Mouse (Mus musculus): ENCODE data around the gene Mitf. TPM values are rescaled to one million over a fixed set of nuclear protein-coding genes. Genes with fewer than 3 reads are reported as not detected.
A peak's percentile ranks its signal among the peaks of the same experiment; 100 is the strongest.

Gene Mitf
- polyA plus RNA-seq, 2 experiments from 2014 or later: 0.28 to 0.79 TPM

DNA sequence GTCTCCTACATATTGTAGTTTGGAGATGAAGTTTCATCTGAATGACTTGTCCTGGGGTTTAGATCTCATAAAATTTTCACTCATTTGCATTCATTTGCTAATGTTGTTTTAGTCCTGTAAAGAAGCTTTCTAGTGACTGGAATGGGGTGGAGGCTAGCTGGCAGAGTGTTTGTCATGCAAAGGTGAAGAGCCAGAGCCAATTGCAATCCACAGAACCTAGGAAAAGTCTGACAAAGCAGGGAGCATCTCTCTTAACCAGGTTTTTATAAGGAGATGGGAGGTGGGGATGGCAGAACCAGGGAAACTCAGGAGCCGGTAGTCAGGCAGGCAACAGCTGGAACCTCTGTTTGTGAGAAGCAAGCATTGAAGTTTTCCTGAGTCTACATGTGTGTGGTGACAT lies 144.9 kb downstream of the Mitf start:
- ATAC-seq: no peak

DNA sequence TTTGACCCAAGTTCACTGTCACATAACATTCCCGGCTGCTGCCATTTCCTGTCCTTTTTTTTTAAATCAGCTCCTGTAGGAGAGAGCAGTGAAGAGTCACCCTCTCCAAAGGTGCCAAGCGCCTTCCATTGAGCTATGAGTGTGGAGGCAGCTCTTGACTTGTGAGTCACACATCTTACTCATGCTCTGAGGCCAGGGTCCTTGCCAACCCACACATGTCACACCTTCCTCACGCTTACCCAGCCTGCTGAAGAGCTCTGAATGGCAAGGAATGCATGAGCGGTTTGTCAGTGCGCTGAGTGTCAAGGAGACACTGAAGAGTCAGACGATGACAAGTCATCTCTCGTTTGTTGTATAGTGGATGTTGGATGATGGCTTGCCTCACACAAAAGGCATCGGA lies 146.0 kb downstream of the Mitf start:
- no peak for ATAC-seq

DNA sequence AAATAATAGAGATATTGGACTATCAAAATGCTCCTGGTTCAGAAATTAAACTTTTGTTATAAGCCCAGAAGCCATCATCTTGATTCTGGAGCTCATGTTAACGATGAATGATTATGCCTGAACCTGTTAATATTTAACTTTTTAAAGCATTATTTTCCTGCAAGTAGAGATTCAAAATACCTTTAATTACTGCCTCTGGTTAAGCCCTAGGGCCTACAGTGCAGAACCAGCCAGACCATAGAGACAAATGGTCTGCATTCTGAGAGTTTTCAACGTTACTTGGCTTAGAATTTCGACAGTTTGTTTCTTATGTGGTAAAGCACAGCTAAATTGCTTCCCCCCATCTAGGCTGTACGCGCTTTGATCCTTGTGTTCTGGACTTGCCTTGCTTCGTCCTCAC lies 149.3 kb downstream of the Mitf start:
- ATAC-seq: no peak

DNA sequence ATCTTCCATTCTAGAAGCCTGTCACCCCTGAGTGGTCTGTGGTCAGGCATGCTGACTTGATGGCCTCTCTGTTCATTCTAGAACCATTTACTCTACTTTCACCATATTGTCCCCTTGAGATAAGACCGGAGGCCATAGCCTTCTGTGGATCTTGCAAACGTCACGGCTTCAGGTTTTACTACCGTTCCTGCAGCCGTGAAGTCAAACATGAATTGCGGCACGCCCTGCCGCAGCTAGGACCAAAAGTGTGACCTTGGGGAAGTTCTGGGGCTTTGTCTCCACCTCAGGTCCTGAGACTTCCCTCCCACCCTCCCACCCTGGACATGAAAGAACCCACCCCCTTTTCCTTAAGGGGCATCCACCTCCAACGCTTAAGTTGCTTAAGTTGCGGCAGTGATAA lies 149.8 kb downstream of the Mitf start:
- ATAC-seq: no peak

DNA sequence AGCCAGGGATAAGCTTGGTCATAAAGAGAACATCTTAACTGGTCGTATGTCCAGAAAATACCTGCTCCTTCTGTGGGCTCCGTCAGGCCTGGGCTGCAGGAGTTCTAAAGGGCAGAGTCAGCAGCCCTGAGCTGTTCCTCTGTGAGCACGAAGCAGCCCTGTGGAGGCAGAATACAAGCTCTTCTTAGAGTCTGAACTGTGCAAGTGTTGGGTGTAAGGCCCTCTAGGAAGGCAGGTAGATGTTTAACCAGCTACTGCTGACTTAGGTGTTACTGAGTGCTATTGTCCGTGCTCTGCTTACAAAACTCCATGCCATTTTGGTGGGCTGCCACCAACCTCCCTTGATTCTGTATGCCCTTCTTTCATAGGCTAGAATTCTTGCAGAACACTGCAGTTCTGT lies 151.4 kb downstream of the Mitf start:
- no peak for ATAC-seq

DNA sequence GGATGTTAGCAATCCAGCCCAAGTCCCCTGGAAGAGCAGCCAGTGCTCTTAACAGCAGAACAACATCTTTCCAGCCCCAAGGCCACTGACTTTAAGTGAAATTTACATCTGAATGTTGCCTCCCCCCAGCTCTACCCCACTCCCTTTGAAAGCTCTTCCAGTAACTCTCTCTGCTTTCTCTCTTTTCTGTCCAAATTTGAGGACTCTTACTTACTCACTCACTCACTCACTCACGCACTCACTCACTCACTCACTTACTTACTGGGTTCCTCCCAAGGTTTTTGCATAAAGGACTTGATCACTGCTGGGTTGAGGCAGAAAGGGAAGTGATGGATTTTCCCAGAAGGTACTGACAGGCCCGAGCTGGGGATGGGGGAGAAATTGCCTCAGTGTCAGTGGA lies 154.9 kb downstream of the Mitf start:
- ATAC-seq: no peak

DNA sequence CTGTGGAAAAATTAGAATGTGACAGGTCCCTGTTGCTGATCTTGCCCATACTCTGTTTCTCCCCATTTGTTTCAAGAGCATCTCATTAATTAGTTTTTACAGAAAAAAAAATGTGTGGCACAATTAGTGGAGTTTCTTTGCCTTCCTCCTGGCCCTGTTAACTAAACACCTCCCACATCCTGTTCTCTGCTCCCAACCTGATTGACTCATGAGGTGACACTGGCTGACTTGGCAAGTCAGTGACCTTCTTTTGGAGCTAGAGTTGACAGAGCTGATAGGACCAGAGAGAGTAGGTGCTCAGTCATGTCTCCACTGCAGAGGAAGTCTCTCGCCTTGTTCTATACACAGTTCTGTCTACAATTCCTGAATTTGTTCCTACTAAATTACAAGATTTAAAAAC lies 155.5 kb downstream of the Mitf start:
- no peak for ATAC-seq

DNA sequence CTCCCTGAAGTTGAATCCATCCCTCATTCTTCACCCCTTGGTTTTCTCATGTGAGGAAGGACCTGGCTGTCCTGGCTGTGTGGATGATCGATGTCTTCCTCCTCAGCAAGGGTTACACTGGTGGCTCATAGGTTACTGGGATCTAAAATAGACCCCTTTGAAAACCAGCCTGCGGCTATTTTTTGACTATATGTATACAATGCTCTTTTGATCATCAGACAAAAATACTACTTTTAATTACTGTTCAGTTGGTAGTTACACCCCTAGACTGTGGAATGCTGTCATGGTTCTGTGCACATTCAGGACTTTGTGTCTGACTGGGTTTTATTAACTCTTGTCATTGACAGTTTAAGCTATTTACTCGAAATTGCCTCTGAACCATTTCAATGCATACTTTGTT lies 157.9 kb downstream of the Mitf start:
- no peak for ATAC-seq

DNA sequence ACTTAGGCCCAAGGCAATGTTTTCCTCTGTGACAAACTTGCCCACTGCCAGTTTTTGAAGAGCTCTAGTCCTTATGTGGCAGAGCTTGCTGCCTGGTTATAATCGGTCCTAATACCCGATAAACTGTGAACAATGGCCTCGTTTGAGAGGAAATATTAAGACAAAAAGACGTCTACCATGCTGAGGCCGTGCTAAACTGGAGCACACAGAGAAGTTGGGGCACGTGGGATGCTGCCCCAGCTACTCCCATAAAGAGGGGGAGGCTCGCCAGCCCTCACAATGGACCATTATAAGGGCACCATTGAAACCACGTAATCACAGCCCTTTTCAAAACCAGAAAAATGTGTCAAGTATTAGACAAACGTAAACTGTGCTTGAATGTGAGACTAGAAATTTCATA lies 174.8 kb downstream of the Mitf start:
- ATAC-seq: no peak

DNA sequence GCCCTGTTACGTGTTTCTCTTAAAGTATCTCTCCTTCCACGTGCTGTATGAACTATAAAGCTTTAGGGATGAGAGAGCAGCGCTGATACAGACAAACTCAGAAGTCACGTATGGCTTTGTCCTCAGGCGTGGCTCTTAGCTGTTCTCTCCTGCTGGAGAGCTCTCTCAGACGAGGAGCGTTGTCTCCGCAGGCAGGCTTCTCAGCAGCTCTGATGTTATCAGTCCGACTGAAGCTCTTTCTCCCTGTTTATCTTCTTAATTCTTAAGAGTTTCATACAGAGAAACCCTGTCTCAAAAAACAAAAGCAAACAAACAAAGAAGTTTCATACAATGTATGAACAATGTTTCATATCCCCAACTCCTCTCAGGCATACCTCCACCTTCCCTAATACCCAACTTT lies 178.8 kb downstream of the Mitf start:
- ATAC-seq: no peak

DNA sequence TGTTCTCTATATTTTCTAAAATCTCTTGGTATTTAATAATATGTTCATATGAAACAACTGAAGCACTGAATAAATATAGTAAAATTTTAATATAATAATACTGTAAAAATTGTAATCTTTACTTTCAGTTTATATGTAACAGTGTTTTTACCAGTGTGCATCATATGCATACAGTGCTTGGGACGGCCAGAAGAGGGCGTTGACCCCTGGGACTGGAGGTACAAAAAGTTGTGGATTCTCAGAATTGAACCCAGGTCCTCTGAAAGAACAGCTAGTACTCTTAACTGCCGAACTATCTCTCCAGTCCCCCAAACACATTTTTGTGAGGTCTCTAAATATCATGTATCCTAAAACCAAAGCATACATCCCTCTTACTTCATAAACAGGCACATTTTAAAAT lies 179.6 kb downstream of the Mitf start:
- ATAC-seq: no peak

DNA sequence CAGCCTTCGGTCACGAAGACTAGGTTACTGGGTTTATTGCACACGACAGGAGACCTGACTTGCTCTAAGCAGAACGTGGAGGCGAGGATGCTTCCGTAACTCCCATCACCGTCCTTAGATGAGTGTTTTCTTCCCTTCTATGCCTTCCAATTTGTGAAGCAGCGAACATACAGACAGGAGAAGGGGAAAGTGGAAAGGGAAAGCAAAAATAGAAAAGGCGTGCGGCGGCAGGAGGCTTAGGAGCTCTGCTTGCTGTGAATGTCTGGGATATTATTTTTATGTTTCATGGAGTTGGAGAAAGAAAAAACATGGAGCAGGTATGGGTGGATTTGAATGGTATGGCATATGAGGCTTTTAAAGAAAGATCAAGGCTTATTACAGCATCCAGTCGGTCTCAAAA lies 186.7 kb downstream of the Mitf start:
- no peak for ATAC-seq

DNA sequence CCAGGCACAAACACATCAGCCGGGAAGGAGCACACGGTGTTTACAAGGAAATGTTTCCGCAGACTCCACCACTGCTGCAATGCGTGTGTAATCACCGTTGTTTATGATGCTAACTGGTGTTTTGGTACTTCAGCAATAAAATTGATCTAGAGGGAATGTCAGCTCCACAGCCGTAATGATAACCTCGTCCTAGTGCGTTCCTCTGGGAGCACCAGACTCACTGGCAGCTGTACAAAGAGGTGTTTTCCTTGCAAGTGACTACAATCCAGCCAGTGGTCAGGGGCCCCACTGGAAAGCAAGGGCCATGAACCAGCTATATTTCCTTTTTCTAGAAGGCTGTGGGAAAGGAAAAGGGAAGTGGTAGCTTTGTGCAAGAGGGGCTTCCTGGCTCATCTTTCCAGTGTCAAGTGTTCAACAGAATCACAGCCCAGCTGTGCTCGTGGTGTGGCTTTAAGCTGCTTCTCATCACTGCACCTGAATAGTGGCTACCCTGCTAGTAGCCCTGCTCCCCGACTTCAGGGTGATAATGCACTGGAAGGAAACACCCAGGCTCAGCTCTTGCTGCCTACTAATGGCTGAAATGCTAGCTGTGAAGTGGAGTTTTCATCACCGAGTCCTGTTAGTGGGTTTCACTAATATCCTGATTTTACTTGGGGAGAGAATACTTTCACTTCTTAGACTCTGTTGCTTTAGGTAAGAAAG lies 188.9 kb downstream of the Mitf start:
- no peak for ATAC-seq

DNA sequence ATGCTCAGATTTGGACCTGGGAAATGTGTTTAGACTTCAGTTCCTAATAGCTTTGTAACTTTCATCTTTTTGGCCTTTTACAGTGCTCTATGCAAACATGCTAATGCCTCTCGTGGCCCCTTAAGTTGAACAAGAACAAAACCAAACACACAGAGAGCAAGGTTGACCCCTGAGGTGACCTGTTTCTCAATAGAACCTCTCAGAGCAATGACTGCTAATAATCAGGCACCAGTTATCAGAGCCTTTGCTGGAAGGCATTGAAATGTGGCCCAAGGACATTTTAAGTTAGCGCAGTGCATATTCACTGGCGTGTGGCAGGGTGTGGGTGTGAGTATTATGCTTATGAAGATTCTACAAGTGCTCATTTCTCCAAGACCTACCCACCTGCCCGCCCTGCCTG lies 194.7 kb downstream of the Mitf start:
- ATAC-seq: no peak

DNA sequence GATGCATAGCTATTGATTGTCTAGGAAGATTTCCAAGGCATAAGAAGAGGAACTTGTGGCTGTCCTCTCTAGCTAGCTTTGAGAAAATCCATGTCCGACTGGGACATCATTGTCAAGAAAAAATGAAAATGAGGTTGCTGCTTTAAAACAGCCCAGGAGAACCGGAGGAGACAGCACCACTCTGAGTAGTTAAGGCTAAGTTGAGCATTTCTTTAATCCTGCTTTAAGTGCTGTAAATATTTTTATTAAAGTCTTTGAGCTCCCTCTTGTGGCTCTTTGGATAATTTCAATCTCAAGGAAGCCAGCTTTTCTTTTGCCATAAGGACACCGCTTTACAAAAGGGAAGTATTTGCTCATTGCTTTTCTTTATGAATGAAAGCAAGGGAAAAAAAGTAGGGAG lies 196.3 kb downstream of the Mitf start:
- peak; percentile 60 for ATAC-seq

DNA sequence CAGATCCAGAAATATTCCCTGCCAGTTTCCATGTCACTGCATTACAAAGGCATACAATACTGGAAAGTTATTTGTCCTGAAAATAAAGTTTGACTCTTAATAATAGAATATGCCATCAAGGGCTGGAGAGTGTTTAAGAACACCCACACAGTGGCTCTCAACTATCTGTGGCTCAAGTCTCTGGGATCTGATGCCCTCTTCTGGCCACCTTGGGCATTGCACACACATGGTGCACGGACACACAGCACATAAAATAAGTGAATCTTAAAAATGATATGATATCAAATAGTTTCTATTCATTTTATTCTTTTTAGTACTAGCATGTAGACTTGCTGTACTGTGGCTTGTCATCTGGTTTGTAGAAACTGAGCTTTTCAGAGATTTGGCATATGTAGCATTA lies 198.7 kb downstream of the Mitf start:
- ATAC-seq: no peak

DNA sequence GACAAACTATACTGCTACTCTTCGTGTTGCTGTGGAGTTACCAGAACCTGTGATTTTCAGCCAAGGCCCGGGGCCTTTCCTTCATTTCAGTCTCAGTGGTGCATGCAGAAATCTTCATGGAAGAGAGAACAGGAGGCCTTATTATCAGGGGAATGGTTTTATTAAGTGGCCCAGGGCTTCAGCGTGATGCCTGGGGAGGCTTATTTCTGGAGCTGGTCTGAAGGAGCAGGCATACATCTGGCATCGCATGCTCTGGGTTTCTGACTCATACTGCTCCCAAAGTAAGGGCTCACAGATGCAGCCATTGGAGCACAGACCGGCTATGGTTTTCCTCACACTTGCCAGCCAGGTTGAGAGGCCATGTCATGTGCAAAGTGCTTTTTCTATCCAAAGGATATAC lies 208.2 kb downstream of the Mitf start:
- no peak for ATAC-seq

DNA sequence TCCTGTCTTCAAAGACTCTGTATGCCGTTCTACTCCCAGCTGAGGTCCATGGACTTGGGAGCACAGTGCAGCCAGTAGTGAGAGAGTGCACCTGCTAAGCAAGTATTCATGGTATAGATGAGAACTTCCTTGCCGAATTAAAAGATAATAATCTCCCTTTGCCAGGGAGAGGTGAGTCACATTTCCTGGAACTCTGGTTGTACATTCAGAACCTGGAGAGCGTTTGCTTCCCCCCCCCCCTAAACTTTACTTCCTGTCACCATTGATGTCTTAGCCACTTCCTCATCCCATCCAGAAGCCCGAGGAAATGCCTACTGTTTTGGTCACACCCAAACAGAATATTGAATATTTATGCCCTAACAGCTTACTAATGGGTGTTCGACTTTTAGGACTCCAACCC lies 209.0 kb downstream of the Mitf start:
- ATAC-seq: peak; percentile 78

DNA sequence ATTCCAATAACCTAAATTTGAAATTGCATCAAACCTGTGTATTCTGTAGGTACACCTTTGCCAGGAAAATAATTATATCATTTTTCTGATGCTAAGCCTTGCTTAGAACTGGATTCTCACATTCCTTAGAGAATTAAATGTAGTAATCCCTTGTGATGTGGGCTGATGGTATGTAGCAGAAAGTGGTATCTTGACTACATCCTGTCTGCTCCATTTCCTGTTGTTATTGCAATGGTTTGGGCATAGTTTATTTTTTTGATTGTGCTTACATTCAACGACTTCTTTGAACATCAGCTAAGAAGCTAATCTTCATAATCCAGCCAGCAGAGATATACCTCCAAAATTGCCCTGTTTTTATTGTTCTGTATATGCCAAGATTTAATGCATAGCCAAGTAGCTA lies 217.0 kb downstream of the Mitf start:
- ATAC-seq: peak; percentile 79

DNA sequence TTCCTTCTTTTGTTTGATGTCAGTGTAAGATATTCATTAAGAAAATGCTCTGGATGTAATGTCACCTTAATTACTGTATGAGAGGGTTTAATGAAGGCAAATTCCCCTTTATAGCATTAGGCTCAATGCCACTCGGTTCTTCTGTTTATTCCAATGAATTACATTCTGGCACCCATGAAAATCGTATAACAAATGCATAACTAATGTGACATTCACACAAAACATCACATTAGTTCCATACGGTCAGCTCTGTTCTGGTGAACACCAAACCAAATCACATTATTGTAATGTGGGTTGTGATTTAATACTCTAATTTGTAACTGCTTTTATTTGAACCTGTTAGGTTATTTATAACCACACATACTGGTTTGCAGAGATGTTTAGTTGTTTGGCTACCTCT lies 231.7 kb downstream of the Mitf start:
- ATAC-seq: no peak

DNA sequence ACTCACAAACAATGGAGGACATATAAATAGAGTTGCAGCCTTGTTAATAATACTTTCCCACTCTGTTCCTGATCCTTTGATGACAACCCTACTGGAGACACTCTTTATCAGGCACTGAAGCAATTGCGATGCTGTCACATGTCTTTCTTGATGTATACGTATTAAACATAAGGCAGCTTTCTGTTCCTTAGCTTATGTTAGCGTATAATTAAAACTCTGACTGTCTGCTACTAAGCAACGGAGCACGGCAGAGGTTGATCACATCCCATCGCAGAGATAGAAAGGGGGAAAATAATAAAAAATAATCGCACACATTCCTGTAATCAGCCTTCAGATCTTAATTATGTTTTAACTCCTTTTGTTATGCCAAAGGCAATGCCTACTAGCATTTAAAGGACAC lies 234.9 kb downstream of the Mitf start:
- ATAC-seq: no peak

DNA sequence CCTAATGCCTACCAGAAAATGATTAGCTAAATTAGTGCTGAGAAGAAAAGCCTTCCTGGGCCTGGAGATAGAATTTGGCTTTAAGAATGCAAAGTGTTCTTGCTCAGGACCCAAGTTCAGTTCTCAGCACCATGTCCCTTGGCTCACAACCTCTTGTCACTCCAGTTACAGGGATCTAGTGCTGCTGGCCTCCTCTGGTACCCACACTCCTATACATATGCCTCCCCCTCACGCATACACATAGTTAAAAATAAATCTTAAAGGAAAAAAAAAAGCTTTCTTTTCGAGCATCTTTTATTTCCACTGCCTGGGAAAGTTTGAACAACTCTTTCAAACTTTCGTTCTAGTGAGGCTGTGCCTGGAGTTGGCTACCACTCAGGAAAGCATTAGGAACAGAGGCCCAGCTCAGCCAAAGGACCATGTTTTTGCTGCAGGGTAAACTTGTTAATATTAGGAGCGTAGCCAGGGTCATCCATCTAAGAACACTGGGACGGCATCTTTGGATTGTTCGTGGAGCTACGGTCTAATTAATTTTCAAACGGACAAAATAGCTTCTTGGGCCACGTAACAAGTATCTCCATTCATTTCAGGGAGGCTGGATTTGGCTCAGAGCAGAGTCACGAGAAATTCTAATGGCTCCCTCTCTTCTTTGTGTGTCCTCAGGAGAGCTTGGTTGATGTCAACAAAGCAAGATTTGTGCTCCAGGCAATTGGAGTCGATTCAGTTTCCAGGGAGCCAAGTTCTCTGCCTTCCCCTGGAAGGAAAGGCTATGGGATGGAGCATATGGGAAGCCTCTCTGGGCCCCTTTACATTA lies 239.7 kb downstream of the Mitf start:
- ATAC-seq: no peak

DNA sequence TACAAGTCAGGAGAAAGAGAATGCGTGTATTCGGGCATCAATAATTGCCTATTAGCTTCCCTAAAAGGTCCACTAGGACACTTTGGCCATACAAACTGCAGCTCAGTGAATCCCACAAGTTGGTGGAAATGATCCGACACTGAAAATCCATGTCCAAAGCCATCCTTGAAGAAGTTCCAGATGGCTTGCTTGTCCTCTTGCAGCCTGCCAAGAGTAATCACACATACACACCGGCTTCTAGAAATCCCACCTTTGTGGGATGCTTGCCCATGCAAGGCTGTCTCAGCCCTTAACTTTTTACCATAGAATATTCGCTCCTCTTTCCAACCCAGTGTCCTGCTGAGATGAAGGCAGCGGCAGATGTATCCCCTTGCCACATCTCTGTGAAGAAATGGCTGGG lies 240.9 kb downstream of the Mitf start:
- no peak for ATAC-seq

DNA sequence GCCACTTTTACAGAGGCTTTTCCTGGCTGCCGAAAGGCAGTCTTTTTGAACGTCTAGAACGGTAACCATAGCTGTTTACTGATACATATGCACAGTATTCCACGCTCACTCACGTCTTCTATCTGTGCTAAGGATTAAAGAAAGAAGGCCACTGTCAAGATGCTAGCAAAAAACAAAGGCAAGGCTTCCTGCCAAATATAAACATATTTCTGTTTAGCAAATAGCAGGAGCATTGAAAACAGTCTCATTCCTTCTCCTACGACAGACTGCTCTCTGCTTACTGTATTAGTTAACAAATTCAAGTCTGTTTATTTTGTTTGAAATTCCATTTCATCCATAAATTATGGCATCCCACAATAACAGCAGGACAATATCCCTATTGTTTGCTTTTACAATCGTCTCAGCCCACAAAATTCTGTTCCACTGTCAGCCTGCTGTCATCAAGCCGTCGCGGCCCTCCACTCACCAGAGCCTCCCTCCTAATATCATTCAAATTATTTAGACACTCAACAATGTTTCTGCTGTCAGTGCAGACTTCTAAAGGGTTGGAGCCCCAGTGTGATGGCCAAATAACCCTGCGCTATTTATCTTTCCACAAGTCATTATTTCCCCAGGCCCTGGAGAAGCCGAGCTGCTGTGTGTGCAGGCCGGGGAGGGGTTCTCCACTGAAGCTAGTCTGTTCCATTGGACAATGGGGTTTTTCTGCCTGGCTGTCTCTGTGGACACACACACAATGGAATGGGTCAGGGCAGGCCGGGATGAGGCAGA lies 242.0 kb downstream of the Mitf start:
- no peak for ATAC-seq

Measured in CD4-positive, CD25-positive, alpha-beta regulatory T cell, adult 4 months (primary cell).